Mouse (Mus musculus) megakaryocyte-erythroid progenitor cell, adult 5 weeks (primary cell): ENCODE data around the gene Jade3. TPM values are rescaled to one million over a fixed set of nuclear protein-coding genes. Genes with fewer than 3 reads are reported as not detected.

ENCODE experiments used
- polyA plus RNA-seq: library from polyadenylated mRNA; stranded (reverse); fragments of >175 nt; gene quantifications from 2 replicates; pipeline ENCODE4 v1.2.3, GENCODE M21; 2012

The Jade3 gene
- 0.31 and 0.55 TPM in 2 replicates for polyA plus RNA-seq

DNA sequence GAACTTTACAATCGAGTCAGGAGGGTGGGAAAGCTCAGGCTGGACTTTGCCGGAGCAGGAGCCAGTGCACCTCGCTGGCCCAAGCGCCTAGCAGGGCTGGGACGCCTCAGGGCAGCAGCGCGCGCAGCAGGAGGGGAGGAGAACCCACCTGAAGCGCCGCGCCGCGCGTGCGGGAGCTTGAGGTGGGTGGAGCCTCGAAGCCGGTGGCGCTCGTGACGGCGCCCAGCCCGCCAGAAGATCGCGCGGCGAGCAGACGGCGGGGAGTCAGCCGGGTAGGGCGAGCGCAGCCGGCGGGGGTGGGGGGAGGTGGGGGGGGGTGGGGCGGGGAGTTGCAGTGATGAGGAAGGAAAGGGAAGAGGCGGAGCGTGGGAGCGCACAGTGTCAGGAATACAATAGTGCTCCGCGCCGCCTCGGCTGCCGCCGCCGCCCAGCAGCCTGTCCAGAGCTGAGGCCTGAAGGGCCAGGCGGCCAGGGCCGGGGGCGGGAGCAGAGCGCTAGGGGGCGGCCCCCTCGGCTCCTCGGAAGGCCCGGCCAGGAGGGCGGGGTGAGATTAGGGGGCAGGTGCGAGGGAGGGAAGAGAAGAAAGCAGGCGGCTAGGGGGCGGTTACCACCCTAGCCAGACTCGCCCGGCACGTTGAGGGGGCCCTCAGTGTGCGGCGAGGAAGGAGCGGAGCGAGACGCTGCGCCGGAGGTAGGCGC, at the start of gene Jade3:
TSS of gene Jade3 (plus strand) at position 549 of the 699 bp plus-strand sequence.

DNA sequence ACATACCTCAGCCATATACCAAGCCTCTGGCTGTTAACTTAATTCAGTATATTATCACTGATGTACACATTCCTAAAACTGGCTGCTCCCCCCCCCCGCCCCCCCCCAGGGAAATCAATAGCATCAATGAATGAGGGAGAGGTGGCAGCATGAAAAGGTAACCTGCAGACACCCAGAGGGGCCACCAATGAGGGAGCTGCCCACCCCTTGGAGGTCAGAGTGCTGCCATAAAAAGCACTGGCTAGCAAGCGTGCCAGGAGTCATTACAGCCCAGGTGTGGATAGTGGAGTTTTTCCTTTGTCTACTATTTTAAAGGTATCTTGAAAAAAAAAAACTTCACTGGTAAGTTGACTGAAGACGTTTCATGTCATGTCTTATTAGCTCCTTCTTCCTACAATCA, 124.0 kb downstream of the Jade3 start, which contains the start of gene Rgn:
TSS of gene Rgn (plus strand) at position 256 of the 400 bp plus-strand sequence.

Other genes with a start within 250 kb of the Jade3 start
- gene Slc9a7, start 133.9 kb upstream of the Jade3 start, polyA plus RNA-seq: 1.9 and 3.0 TPM in 2 replicates
- 12.2 and 12.4 TPM in 2 replicates for gene Rp2, start 61.2 kb upstream of the Jade3 start, polyA plus RNA-seq
- not detected in 2 replicates for gene Rgn, start 124.1 kb downstream of the Jade3 start, polyA plus RNA-seq
- gene Rbm10, start 191.8 kb downstream of the Jade3 start, polyA plus RNA-seq: 72.3 and 72.5 TPM in 2 replicates
- 702 and 766 TPM in 2 replicates for gene Ndufb11, start 191.9 kb downstream of the Jade3 start, polyA plus RNA-seq
- gene Uba1, start 232.6 kb downstream of the Jade3 start, polyA plus RNA-seq: 197 and 210 TPM in 2 replicates